Mouse (Mus musculus): ENCODE results near the gene Ankrd50.
A peak's percentile ranks its signal among the peaks of the same experiment; 100 is the strongest.

Gene Ankrd50

DNA sequence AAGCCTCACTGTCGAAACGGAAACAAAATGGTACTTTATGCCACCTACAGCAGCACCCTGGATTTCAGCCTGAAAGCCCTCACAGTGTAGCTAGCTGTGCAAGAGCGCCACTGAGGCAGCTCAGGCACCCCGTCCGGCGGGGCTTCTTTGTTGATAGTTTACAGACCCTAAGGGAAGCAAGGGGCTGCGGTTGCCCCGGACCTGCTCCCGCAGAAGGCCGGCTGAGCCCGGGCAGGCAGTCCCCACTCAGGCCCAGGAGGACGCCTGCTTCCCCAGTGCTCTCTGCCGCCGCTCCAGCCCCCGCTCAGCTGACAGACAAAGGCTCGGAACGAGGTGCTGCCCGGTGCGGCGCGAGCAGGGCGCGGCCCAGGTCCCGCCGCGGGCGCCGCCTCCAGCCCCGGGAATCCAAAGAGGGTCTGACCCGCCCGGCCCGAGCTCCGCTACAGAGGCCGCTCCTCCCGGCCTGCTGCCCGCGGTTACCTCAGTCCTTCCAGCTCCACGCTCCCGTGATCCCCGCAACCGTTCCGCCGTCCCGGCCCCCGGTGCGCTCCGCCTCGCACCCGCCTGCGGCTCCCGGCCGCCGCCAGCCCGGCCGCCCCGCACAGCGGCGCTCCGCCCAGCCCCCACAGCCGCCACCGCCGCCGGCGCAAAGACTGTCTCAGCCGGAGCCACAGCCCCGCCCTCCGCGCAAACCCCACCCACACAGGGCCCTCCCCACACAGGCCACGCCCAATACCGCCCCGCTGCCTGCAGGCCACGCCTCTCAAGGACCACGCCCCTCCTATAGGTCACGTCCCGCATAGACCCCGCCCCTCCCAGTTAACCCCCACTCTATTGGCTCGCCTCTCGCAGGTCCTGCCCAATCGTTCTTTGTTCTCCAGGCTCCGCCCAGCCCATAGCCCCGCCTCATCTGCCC lies at the start of gene Ankrd50:
Ankrd50 (minus strand) TSS at position 654 of the 916 bp plus-strand sequence.
- peak; percentile 99 to 100 for DNase-seq (ENCODE audit: inconsistent age in 2 of 2, low spot score in 1 of 2)

DNA sequence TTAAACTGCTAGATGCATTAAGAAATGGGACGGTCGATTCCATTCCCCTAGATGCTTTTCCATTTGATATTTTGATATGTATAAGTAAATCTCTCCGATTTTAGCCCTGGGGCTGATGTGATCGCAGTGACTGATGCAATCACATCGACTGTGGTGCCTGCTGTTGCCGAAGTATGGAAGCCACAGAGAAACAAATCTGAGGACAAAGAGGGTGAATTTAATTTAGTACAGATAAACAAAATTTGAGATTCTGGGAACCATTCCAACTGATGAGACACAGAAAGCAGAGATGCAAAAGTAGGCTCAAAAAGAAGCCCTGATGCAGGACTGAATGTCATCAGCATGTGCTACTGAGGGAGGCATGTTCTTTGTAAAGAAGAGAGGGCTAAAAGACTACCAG lies 49.6 kb upstream of the Ankrd50 start:
- DNase-seq (ENCODE audit: inconsistent age in 2 of 2, low spot score in 1 of 2), result peak in 1 of 2 experiments; percentile 26

DNA sequence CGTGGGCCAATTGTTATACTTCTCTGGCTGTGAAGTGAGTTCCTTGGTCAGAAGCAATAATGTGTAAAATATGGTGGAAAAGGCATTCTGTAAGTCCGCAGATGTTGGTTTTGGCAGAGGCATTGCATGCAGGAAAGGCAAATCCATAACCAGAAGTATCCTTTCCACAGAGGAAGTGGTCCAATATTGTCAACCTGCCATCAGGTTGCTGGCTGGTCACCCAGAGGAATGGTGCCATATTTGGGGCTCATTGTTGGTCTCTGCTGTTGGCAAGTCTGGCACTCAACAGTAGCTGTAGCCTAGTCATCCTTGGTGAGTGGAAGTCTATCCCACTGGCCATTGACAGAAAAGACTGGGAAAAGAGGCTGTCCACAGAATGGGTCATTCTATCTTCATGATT lies 35.8 kb upstream of the Ankrd50 start:
- DNase-seq (ENCODE audit: inconsistent age in 2 of 2, low spot score in 1 of 2), result no peak

DNA sequence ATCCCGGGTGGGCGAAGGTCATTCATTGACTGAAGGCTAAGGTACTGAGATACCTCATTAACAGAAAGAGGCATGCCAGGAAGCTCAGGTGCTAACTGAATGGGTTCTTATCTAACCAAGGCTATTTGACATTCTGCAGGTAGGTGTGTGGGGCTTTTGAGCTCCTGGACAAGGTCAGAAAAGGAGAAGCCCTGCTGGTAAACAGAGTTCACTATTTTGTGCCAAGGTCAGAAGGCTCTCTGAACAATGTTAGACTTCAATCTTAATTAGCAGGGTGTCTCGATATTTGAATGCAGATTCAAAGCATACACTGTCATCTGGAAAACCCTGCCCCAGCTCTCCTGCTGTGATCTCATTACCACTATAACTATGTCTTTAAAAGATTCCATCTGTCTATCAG lies 35.3 kb upstream of the Ankrd50 start:
- DNase-seq (ENCODE audit: inconsistent age in 2 of 2, low spot score in 1 of 2), result no peak

DNA sequence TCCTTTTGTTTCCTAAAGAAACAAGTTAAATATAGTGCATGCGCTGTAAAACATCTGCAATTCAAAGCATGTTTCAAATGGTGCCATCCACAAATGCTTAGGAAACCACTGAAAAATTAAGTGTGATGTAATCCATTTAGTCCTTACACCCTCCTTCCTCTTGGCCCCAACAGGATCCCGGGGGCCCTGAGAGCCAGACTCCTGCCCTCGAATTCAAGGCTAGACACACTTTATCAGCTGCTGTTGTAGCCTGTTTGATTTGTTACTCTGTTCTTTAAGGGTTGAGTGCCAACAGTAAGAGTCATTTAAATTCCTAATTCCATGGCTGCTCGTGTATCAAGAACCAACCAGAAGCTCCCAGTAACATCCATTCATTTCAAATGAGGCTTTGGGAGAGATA lies 19.0 kb upstream of the Ankrd50 start:
- peak in 1 of 2 experiments; percentile 48 for DNase-seq (ENCODE audit: inconsistent age in 2 of 2, low spot score in 1 of 2)

DNA sequence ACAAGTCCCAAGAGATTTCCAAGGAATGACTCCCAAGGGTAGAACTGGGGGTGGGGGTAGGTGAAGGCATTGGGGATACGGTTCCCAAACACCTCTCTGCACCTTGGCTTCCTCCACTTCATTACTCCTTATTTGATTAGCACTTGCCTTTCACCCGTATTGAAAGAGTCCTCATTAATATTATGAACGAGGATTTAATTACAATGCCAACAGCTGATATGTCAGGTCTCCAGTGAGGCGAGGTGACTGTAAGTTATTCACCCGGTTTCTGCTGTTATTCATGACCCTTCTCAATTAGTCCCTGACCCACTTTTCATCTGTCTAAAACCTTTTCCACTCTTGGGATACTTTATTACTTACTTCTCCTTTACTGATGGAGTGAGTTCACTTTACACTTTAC lies 17.5 kb upstream of the Ankrd50 start:
- no peak for DNase-seq (ENCODE audit: inconsistent age in 2 of 2, low spot score in 1 of 2)

DNA sequence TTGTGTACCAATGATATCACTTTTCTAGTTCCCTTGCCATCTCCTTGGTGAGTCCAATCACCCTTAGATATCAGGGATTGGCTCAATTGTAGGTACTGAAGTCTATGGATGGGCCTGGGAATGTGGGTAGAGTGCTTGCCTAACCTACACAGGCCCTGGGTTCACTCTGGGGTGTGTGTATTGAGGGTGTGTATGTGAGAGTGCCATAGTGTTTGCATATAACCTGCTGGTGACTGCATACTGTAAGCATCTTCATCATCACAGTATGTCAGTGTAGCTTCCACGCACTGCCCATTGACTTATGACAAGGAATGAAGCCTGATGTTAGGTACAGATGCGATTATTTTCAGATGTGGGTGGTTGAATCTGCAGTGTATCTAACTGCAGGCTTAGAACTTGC lies 17.1 kb upstream of the Ankrd50 start:
- no peak for DNase-seq (ENCODE audit: inconsistent age in 2 of 2, low spot score in 1 of 2)

DNA sequence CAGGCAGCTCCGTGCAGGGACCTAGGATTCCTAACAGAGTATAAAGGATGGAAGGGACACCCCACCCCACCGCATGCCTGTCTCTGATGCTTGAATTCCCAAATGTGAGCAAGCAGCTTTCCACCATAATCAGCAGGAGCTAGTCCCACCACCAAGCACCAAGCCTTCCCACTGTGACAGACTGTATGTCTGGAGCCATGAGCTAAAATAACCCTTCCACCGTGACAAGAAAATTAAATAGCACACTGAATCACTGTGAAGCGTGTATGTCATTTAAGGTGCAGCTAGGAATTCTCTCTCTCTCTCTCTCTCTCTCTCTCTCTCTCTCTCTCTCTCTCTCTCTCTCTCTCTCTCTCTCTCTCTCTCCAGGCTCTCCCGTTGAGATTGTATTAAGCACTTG lies 16.7 kb upstream of the Ankrd50 start:
- no peak for DNase-seq (ENCODE audit: inconsistent age in 2 of 2, low spot score in 1 of 2)

DNA sequence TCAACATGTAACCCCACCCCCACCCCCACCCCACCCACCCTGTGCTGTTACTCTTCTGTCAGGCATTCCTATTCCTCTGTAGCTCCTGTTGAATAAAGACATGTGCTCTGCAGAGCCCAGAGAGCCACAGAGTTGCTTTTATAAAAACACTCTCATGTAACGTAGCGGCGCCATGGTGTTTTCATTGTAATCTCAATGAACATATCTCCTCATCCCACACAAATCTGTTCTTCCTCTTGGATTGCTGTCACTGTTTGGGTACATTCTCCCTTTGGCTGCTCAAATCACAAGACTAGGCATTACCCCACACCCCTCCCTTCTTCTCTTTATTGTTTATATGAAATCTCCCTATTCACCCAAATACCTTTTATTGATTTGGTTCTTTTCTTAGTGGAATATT lies 13.9 kb upstream of the Ankrd50 start:
- DNase-seq (ENCODE audit: inconsistent age in 2 of 2, low spot score in 1 of 2), result no peak

DNA sequence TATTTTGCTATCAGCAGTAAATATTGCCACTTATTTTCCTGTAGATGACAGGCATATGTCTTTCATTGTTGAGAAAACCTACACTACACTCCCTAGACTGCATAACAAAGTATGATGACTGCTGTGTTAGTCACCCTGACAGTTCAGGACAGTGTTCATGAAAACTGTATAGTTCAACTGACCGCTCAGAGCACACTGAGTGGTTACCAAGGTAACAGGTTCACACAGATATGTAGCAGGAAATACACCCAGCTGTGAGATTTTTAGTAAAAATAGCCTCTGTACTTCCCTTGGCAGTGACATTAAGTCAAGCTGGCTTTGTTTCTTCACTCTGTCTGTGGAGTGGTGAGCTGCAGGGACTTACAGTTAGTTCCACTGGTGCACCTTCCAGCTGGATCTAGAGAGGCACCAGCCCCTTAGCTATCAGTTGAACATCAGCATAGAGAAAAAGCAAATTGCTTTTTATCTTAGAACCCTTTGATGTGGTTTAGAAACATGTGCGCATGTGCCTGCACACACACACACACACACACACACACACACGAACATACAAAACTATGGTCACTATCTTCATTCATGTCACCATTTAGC lies 12.2 kb upstream of the Ankrd50 start:
- no peak for DNase-seq (ENCODE audit: inconsistent age in 2 of 2, low spot score in 1 of 2)

DNA sequence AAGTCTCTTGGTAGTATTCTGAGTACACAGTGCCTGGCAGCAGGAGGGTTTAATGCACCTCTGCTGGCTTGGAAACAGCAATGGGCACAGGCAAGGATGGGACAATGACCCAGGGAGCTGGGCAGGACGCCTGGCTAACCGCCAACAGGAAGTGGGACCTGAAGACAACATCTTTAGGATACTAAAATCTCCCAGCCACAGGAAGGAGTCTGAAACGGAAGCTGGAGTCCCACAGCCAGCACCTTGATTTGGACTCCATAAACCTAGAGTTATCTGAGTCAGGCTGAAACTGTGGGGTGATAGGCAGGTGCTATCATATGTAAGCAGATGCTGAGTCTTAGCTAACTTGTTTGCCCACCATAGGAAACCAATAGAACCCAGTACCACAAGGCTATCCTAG lies 7.1 kb upstream of the Ankrd50 start:
- DNase-seq (ENCODE audit: inconsistent age in 2 of 2, low spot score in 1 of 2), result no peak

DNA sequence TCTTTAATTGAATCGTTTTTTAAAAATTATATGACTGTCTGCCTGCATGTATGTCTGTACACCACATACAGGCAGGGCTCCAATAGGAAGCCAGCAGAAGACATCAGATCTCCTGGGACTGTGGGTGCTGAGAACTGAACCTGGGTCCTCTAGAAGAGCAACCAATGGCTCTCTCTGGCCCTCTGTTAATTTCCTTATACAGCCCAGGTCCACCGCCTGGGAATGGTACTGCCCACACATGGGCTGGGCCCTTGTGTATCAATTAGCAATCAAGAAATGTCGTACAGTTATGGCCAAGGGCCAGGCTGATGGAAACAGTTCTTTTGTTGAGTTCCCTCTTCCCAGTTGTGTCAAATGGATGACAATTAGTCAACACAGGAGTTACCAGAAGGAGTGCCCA lies 6.6 kb upstream of the Ankrd50 start:
- DNase-seq (ENCODE audit: inconsistent age in 2 of 2, low spot score in 1 of 2), result no peak

DNA sequence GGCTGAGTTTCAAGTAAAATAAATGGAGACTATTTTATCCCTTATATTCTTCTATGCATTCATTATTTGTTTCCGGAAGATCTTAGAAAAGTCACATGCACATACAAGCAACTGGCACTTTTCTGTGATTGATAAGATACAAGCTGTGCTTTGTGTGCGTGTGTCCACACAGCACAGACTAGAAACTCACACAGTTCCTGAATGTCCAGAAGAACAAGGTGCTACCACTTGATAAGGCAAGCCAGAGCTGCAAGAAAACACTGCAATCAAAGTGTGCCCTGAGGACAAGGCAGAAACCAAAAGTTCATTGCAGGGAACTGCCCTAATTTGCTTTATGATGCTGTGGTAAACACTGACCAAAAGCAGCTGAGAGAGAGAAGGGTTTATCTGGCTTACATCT lies 6.1 kb upstream of the Ankrd50 start:
- no peak for DNase-seq (ENCODE audit: inconsistent age in 2 of 2, low spot score in 1 of 2)

DNA sequence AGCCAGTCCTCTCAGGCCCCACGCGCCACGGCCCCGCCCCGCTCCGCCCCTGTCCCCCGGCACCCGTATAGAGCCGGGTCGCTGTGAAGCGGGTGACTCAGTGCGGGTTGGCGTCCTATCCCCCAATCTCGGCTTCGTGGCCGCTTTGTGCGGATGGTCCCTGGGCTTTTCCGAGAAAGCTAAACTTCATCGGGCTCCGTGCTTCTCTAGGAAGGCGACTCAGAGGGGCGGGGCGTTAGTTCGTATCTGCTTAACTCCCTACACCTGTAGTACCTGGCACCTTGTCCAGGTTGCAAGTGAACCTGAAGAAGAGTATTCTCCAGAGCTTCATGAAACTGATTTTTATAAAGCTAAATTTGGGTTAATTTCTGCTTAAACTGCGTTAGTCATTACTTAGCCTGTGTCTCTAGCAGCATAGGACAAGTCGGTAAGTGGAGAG lies 482 bp upstream of the Ankrd50 start:
- DNase-seq (ENCODE audit: inconsistent age in 2 of 2, low spot score in 1 of 2), result no peak

DNA sequence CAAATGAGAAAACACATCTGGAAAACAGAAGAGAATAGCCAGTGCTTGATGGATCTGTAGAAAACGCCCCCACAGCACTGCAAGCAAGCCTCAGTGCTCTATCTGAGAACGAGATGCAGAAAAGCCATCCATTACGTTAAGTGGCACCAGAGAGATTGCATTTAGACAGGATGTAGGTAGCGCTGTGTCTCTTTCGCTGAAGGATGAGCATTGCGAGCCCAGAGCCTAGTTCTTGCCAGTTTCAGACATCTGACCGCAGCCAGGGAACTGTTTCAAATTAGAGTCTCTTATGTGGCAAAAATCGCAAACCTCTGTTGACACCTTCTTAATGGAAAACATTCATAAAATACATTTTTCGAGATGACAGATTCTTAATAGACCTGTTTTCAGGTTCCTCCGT lies 1.1 kb downstream of the Ankrd50 start:
- DNase-seq (ENCODE audit: inconsistent age in 2 of 2, low spot score in 1 of 2), result peak; percentile 16 to 64

DNA sequence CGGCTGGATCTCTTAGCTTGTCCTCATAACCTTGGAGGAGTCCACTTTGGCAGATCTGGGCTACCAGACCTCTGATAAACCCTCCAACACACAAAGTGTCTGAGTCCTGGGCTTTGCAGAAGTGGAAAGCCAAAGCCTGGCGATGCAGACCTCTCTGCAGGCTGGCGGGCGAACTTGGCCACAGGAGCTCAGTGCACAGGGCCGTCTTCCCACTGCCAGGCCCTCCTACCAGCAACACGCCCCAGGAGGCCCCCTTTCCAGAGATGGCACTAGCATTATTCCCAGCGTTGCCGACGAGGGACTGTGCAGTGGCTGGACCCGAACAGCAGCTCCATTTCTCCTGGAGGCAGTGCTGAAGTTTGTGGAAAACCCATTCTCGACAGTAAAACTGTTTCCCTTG lies 1.9 kb downstream of the Ankrd50 start:
- peak in 1 of 2 experiments; percentile 18 for DNase-seq (ENCODE audit: inconsistent age in 2 of 2, low spot score in 1 of 2)

DNA sequence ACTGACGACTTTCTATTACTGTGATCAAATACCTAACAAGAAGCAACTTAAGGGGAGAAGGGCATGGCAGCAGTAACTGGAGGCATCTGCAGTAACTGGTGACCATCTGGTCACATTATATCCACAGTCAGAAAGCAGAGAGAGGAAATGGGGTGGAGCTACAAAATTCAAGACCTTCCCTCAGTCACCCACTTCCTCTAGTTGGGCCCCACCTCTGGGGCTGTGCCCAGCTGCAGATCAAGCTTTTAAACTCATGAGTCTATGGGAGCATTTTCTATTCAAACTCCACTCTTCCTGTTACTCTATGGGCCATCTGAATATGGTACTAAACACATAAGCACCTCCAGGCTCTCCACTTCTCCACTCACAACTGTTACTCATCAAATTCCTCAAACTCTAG lies 3.5 kb downstream of the Ankrd50 start:
- no peak for DNase-seq (ENCODE audit: inconsistent age in 2 of 2, low spot score in 1 of 2)

DNA sequence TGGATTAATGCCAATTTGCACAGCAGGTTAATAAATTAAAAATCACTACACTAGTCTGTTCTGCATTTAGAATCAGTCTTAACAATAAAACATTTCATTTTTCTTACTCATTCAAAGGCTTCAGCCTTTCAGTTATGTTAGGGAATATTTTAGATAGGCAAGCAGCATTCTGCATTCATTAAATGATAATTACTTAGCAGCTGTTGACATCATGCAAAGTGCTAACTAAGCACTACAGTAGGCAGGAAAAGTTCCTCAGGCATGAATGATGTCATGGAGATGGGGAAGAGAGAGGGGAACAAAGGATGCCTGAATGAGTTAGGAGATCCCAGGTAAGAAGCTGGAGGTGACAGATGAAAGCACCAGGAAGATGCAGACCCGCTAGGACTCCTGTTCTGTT lies 6.7 kb downstream of the Ankrd50 start:
- no peak for DNase-seq (ENCODE audit: inconsistent age in 2 of 2, low spot score in 1 of 2)

DNA sequence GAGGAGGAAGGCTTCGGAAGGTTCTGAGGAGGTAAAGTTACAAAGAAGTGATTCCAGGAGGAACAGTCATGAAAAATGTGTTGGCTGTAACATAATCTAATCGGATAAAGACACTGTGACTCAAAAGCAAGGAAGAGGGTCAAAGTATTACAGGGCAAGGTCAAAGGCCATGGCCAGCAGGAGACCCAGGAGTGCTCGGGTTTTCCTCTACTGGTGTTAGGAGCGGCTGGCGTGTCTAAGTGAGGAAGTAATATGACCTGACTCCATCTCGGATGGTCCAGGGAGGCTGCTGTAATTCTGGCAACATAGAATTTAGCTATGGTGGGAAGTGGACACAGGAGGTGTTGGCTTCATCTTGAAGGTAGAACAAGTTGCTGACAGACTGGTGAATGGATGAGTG lies 9.1 kb downstream of the Ankrd50 start:
- no peak for DNase-seq (ENCODE audit: inconsistent age in 2 of 2, low spot score in 1 of 2)

DNA sequence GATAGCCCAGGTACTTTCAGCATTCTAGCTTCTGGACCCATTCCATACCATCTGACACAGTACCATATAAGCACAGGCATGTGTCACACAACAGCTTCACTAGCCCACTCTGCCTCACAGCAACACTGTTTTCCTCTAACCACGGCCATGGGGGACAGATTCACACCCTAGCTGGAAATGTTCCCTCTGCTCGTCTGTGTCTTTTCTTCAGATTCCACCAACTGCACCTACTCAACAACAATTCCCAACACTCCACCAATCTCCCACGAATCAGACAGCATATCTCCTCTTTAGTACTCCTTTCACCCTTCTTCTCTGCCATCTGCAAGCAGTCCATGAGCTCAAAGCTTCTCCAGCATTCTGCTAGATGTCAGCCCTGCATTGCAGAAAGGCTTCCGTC lies 11.5 kb downstream of the Ankrd50 start:
- DNase-seq (ENCODE audit: inconsistent age in 2 of 2, low spot score in 1 of 2), result no peak

DNA sequence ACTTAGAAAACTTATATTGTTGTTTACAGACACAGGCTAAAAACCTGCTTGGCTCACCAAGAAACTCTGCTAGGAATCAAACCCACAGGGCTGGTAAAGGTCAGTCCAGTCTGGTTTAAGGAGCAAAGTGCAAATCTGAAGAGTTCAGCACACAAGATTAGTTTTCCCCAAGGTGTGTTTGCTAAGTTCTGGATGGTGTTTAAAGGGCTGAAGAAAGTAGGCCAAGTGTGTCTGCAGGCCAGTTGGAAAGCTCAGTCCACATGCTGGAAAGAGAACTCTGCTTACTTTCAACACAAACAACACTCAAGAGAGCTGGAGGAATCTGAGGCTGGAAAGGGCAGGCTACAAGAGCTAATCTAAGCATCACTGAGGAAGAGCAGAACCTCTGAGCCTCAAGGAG lies 13.1 kb downstream of the Ankrd50 start:
- no peak for DNase-seq (ENCODE audit: inconsistent age in 2 of 2, low spot score in 1 of 2)

DNA sequence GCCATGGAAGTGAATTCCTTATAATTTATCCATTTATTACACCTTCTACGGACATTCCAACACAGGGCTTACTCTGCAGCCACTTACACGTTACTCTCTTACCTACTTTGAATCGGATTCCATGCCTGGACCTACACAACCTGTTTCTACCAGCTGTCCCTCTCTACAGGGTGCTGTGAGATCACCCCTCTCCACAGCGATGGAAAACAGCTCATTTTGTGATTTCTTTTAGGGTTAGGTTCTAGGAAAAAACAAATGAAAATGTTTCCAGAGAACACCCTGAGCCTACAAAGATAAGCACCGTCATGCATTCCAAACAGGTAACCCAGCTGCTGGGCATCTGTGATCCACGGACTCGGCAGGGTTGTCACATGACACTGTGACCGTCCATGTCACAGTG lies 16.5 kb downstream of the Ankrd50 start:
- DNase-seq (ENCODE audit: inconsistent age in 2 of 2, low spot score in 1 of 2), result no peak

Data from adrenal gland, adult (tissue).